Mouse (Mus musculus): Measurements from ENCODE around the gene Tmod2. TPM values are rescaled to one million over a fixed set of nuclear protein-coding genes. Genes with fewer than 3 reads are reported as not detected.
A peak's percentile ranks its signal among the peaks of the same experiment; 100 is the strongest.
"Not testable (repeated sequence)": the region's sequence is repeated elsewhere in the genome, so short reads cannot be mapped to it uniquely, and the experiment has no call there.

Tmod2 gene
- 11.3 and 11.9 TPM in 2 replicates for polyA plus RNA-seq (2015; fragmentation: Nextera tagmentation; extraction: Ambion mirVana)

DNA sequence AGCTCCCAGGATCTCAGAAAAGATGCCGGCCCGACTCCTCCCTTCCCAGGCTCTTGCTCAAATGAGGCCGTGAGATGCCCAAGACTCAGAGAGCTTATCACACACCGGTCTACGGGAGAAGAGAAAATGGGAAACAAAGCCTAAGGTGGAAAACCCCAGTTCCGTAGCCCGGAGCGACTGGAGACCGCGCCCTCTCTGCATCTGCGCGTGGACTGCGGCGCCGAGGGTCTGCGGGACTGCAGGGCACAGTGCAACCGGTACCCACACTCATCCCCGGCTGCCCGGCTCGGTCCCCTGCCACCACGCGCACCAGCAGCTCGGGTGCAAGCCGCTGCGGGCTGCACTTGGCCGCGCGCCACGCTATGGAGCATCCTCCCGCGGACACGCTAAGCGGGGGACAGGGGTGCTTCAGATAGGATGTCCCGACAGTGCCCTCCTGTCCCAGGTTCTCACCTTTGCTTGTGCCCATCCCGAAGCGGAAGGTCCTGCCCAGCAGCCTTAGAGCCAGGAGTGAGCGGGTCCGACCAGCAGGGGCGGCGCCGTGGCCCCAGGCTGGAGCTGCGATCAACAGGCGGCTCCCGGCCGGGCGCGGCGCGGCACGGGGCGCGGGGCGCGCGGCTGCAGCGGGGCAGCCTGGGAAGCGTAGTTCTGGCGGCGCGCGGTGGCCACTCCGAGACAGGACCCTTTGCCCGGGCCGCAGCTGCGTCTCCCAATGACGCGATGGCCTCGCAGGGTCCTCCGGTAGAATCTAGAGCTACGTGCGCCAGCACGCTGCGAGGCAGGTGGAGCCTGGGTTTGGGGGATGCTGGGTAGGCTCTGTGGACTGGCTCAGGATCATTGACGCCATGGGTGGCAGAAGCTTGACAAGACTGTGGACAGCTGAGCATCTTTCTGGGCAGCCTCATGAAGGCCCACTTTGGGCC, at the start of gene Tmod2:
TSS of gene Tmod2 (minus strand) at position 755 of the 923 bp plus-strand sequence.
- DNase-seq (ENCODE audit: low spot score) (peak; percentile 54), ATAC-seq (ENCODE audit: low FRiP score, low TSS enrichment) (peak; percentile 82)
- Histone ChIP-seq H3K4me1 (replicated peaks; ENCODE audit: control insufficient read depth, insufficient read depth) (no peaks in the 10 kb centered on the region; the same call in 1 of the 2 replicates), H3K4me3 (ENCODE audit: low read depth, low read length) (peak within 1 kb of the TSS; percentile 66), H3K9me3 (ENCODE audit: control insufficient read depth, low read length) (no peaks in the 10 kb centered on the region), H3K36me3 (ENCODE audit: control insufficient read depth, insufficient read depth, low read length) (no peaks in the 10 kb centered on the region), H3K9ac (ENCODE audit: low read length) (peak within 1 kb of the TSS; percentile 59), H3K27me3 (ENCODE audit: control insufficient read depth, insufficient read depth, low read length) (no peaks in the 10 kb centered on the region), H3K27ac (replicated peaks) (no peak within 1 kb of the TSS), H3K4me2 (replicated peaks; ENCODE audit: low read depth) (peak within 1 kb of the TSS; percentile 90)
- TF ChIP-seq CTCF (IDR thresholded peaks at IDR 0.05; ENCODE audit: low read depth), result peak; percentile 49; the same call in 1 of the 2 replicates
- no peak for TF ChIP-seq EP300 (optimal IDR thresholded peaks at IDR 0.05)
- under 1% methylated on average over 52 of the region's 74 CpGs for WGBS

GRCm38 (mm10) chr9:75660917-75661316, 49.8 kb upstream of the Tmod2 start:
- Histone ChIP-seq H3K27ac (replicated peaks) (no peak overlapping the region), H3K9me3 (ENCODE audit: control insufficient read depth, low read length) (no peaks in the 10 kb centered on the region), H3K36me3 (ENCODE audit: control insufficient read depth, insufficient read depth, low read length) (no peaks in the 10 kb centered on the region), H3K4me2 (replicated peaks; ENCODE audit: low read depth) (no peak overlapping the region), H3K9ac (ENCODE audit: low read length) (no peak overlapping the region), H3K4me3 (ENCODE audit: low read depth, low read length) (no peak overlapping the region), H3K27me3 (ENCODE audit: control insufficient read depth, insufficient read depth, low read length) (no peaks in the 10 kb centered on the region), H3K4me1 (replicated peaks; ENCODE audit: control insufficient read depth, insufficient read depth) (no peaks in the 10 kb centered on the region)
- WGBS, result 85% methylated on average over 8 of the region's 8 CpGs
- TF ChIP-seq EP300 (optimal IDR thresholded peaks at IDR 0.05), result no peak
- no peak for TF ChIP-seq CTCF (IDR thresholded peaks at IDR 0.05; ENCODE audit: low read depth)
- ATAC-seq (ENCODE audit: low FRiP score, low TSS enrichment), result no peak
- DNase-seq (ENCODE audit: low spot score), result no peak

DNA sequence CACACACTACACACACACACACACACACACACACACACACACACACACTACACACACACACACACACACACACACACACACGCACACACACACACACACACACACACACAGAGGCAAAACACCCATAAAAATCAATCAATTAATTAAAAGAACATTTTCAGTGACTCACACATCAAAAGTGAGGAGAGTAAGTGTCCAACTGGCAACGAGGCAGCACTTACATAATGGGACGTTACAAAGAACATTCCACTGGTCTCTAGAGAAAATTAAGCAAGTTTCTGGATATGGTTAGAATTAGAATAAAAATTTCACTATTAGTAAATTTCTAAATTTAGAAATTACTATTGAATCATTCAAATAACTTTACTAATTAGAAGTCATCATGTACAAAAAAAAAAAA, 45.3 kb upstream of the Tmod2 start:
- not testable (repeated sequence) for H3K4me2 ChIP-seq (replicated peaks; ENCODE audit: low read depth); H3K27me3 ChIP-seq (ENCODE audit: control insufficient read depth, insufficient read depth, low read length); H3K27ac ChIP-seq (replicated peaks); H3K9ac ChIP-seq (ENCODE audit: low read length); H3K9me3 ChIP-seq (ENCODE audit: control insufficient read depth, low read length); ATAC-seq (ENCODE audit: low FRiP score, low TSS enrichment); H3K4me1 ChIP-seq (replicated peaks; ENCODE audit: control insufficient read depth, insufficient read depth); H3K36me3 ChIP-seq (ENCODE audit: control insufficient read depth, insufficient read depth, low read length); H3K4me3 ChIP-seq (ENCODE audit: low read depth, low read length); DNase-seq (ENCODE audit: low spot score)
- WGBS, result 69% methylated on average over 2 of the region's 3 CpGs

DNA sequence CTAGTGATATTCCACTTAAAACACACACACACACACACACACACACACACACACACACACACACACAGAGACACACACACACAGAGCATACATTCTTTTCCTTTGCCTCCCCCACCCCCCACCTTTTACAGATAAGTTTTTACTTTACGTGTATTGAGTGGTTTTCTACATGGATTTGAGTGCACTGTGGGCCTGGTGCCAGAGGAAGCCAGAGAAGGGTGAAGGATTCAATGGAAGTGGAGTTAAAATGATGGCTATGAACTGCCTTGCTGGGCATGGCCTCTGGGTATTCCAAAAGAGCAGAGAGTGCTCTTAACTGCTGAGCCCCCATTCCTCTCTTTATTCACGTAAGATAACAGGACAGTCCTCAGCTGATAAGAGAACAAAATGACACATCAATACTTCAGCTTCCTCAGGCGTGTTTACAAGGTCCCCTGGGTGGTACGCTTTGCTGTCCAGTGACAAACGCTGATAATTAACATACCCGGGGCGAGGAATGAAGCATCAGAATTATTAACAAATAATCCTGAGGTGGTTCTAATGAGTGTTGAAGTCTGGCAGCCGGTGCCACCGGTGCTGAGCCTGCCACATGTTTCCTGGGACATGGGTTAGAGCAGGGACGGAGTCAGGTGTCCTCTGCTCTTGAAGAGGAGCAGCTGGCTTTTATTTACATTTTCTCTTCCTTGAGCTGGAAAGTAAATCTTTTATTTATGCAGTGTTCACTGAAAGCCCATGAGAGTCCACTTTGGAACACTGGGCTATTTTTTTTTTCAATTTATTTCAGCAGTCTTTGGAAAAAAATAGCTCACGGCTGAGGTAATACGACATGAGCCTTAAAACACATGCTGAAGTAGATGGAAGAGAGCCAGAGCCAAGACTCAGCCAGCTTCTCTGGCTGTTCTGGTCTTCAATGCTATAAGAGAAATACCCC, 43.1 kb upstream of the Tmod2 start:
- 19% methylated on average over 12 of the region's 12 CpGs for WGBS
- H3K9ac ChIP-seq (ENCODE audit: low read length), result no peak overlapping the region
- no peak overlapping the region for H3K4me3 ChIP-seq (ENCODE audit: low read depth, low read length)
- no peaks in the 10 kb centered on the region for H3K4me1 ChIP-seq (replicated peaks; ENCODE audit: control insufficient read depth, insufficient read depth)
- H3K27me3 ChIP-seq (ENCODE audit: control insufficient read depth, insufficient read depth, low read length), result no peaks in the 10 kb centered on the region
- no peak for TF ChIP-seq EP300 (optimal IDR thresholded peaks at IDR 0.05)
- no peak overlapping the region for H3K4me2 ChIP-seq (replicated peaks; ENCODE audit: low read depth)
- no peak overlapping the region for H3K27ac ChIP-seq (replicated peaks)
- H3K36me3 ChIP-seq (ENCODE audit: control insufficient read depth, insufficient read depth, low read length), result no peaks in the 10 kb centered on the region
- no peak for ATAC-seq (ENCODE audit: low FRiP score, low TSS enrichment)
- no peaks in the 10 kb centered on the region for H3K9me3 ChIP-seq (ENCODE audit: control insufficient read depth, low read length)
- no peak for DNase-seq (ENCODE audit: low spot score)

DNA sequence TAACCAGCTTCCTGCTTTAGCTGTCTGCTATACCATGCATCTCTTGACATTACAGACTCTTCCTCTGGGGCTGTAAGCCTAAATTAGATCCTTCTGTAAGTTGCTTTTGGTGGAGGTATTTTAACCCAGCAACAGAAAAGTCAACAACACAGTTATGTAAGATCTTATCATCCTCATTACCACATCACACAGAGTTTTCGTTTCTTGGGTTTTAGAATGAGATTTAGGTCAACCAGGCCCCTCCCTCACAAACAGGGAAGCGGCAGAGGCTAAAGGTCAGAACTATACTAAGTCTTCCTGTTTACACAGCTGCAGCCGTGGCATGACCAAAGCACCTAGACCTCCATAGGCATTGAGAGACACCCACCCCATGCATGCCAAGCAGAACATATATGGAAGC, 34.3 kb upstream of the Tmod2 start:
- H3K4me1 ChIP-seq (replicated peaks; ENCODE audit: control insufficient read depth, insufficient read depth), result no peaks in the 10 kb centered on the region
- ATAC-seq (ENCODE audit: low FRiP score, low TSS enrichment) (no peak), DNase-seq (ENCODE audit: low spot score) (no peak)
- H3K4me3 ChIP-seq (ENCODE audit: low read depth, low read length), result no peak overlapping the region
- no peaks in the 10 kb centered on the region for H3K27me3 ChIP-seq (ENCODE audit: control insufficient read depth, insufficient read depth, low read length)
- no peak overlapping the region for H3K4me2 ChIP-seq (replicated peaks; ENCODE audit: low read depth)
- TF ChIP-seq EP300 (optimal IDR thresholded peaks at IDR 0.05) (no peak), CTCF (IDR thresholded peaks at IDR 0.05; ENCODE audit: low read depth) (no peak)
- H3K9ac ChIP-seq (ENCODE audit: low read length), result no peak overlapping the region
- H3K27ac ChIP-seq (replicated peaks), result no peak overlapping the region
- WGBS, result 26% methylated on average over 3 of the region's 3 CpGs
- H3K9me3 ChIP-seq (ENCODE audit: control insufficient read depth, low read length), result no peaks in the 10 kb centered on the region
- no peaks in the 10 kb centered on the region for H3K36me3 ChIP-seq (ENCODE audit: control insufficient read depth, insufficient read depth, low read length)

Measured in stomach, postnatal 0 days (tissue).